Mouse (Mus musculus) intestine, postnatal 0 days (tissue): ENCODE results near the gene Stx1b. TPM values are rescaled to one million over a fixed set of nuclear protein-coding genes. Genes with fewer than 3 reads are reported as not detected.
A peak's percentile ranks its signal among the peaks of the same experiment; 100 is the strongest.

Experiments used
- ATAC-seq: fragments of 200-750 bp; cut with Nextera tagmentation; 2 replicates; pipeline ENCODE4 v1.8.0; 2017; ENCODE audit warnings: mild to moderate bottlenecking, moderate TSS enrichment, moderate library complexity
- H3K27ac ChIP-seq: fragments of 300-500 bp; sonication (generic); 2 replicates; pipeline ENCODE4 v1.5.1; 2014; ENCODE audit warnings: mild to moderate bottlenecking, low read depth, low read length, moderate library complexity
- H3K27me3 ChIP-seq: fragments of 300-500 bp; sonication (generic); replicated peaks from 2 replicates; pipeline ENCODE4 v1.6.1; 2014; ENCODE audit warnings: low read length, mixed read lengths; ENCODE audit not compliant: control insufficient read depth, insufficient read depth
- H3K36me3 ChIP-seq: fragments of 300-500 bp; sonication (generic); 2 replicates; pipeline ENCODE4 v1.6.1; 2014; ENCODE audit warnings: mild to moderate bottlenecking, moderate library complexity; ENCODE audit not compliant: control insufficient read depth, insufficient read depth
- H3K4me1 ChIP-seq: fragments of 300-500 bp; sonication (generic); replicated peaks from 2 replicates; pipeline ENCODE4 v1.6.1; 2014; ENCODE audit warnings: antibody characterized with exemption, low read length, mixed read lengths; ENCODE audit not compliant: control insufficient read depth, insufficient read depth
- H3K4me2 ChIP-seq: fragments of 300-500 bp; sonication (generic); replicated peaks from 2 replicates; pipeline ENCODE4 v1.6.1; 2014; ENCODE audit warnings: low read depth, mild to moderate bottlenecking, moderate library complexity
- H3K4me3 ChIP-seq: fragments of 300-500 bp; sonication (generic); 2 replicates; pipeline ENCODE4 v1.5.1; 2014; ENCODE audit warnings: low read depth, low read length
- H3K9ac ChIP-seq: fragments of 300-500 bp; sonication (generic); 2 replicates; pipeline ENCODE4 v1.6.1; 2014; ENCODE audit warnings: mild to moderate bottlenecking, low read depth, low read length
- H3K9me3 ChIP-seq: fragments of 300-500 bp; sonication (generic); 2 replicates; pipeline ENCODE4 v1.6.1; 2016; ENCODE audit warnings: mixed run types; ENCODE audit not compliant: control insufficient read depth
- CTCF ChIP-seq: sonication (generic); IDR thresholded peaks from 2 replicates; pipeline ENCODE4 v1.5.1; 2016; ENCODE audit warnings: low read depth, mild to moderate bottlenecking, control low read depth, antibody characterized with exemption, moderate library complexity
- WGBS: fragments of 180-500 bp; shearing (Covaris S2); extraction: QIAGEN DNeasy Blood & Tissue Kit; methylation state at CpG from one replicate; pipeline ENCODE4 v1.1.7; 2014; 5-methylcytosine and 5-hydroxymethylcytosine counted together
- polyA plus RNA-seq: library from polyadenylated mRNA; unstranded; fragments of >200 nt; fragmentation: Nextera tagmentation; extraction: Ambion mirVana; gene quantifications from 2 replicates; pipeline ENCODE4 v1.2.1, GENCODE M21; 2015

Stx1b gene
- polyA plus RNA-seq, 1 experiment from 2014 or later = 0.74 TPM

DNA sequence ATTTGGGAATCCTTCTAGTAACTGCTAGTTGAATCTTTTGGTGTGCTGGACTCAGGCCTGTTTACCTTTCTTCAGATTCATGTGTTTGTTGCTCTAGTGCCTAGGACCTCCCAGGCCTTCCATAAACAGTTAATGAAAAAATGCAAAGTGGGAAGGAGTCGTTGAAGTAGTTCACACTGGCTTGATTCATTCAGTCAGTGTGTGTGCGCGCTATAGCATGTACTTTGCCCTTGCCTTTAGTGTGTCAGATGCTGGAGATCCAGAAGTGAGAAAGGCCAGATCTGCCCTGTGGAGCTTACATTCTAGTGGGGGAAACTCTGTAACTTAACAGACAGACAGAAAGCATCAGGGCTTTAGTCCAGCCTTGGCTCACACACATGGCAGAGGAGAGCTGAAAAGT, 63.9 kb downstream of the Stx1b start:
- no peaks in the 10 kb centered on the region for H3K27me3 ChIP-seq
- H3K36me3 ChIP-seq = peaks cover 48% of the 10 kb centered on the region
- H3K27ac ChIP-seq = peak overlapping the region; percentile 3; the same call in 1 of the 2 replicates
- H3K4me1 ChIP-seq = no peaks in the 10 kb centered on the region
- no peak for TF ChIP-seq CTCF
- peak; percentile 22; the same call in 1 of the 2 replicates for ATAC-seq
- no peak overlapping the region for H3K4me2 ChIP-seq
- no peaks in the 10 kb centered on the region for H3K9me3 ChIP-seq
- WGBS = 34% methylated on average over 3 of the region's 3 CpGs
- H3K4me3 ChIP-seq = no peak overlapping the region
- no peak overlapping the region for H3K9ac ChIP-seq

DNA sequence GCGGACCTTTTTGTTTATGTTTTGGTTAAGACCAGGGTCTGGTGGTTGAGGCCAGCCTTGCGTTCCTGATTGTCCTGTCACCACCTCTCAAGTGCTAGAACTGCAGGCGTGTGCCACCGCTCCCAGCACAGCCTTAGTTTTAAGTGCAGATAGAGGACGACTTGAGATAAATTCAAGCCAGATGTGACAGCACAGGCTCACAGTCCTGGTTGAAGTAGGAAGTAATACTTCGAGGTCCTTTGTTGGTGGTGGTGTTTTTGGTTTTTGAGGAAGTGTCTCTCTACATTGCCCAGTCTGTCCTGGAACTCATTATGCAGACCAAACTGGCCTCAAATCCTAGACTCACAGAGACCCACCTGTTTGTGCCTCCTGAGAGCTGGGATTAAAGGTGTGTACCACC, 64.6 kb downstream of the Stx1b start:
- no peak for TF ChIP-seq CTCF
- H3K27me3 ChIP-seq = no peaks in the 10 kb centered on the region
- peaks cover 54% of the 10 kb centered on the region for H3K36me3 ChIP-seq
- H3K9ac ChIP-seq = no peak overlapping the region
- no peak overlapping the region for H3K27ac ChIP-seq
- H3K4me3 ChIP-seq = no peak overlapping the region
- H3K9me3 ChIP-seq = no peaks in the 10 kb centered on the region
- H3K4me1 ChIP-seq = no peaks in the 10 kb centered on the region
- no peak overlapping the region for H3K4me2 ChIP-seq
- ATAC-seq = no peak
- 59% methylated on average over 6 of the region's 6 CpGs for WGBS

Other genes with a start within 250 kb of the Stx1b start
- gene Ccdc189, start 236.0 kb downstream of the Stx1b start, polyA plus RNA-seq = 3.0 and 3.1 TPM in 2 replicates
- gene Rnf40, start 235.8 kb downstream of the Stx1b start, polyA plus RNA-seq = 16.7 and 20.6 TPM in 2 replicates
- 3.0 and 3.8 TPM in 2 replicates for gene Zfp629, start 208.8 kb downstream of the Stx1b start, polyA plus RNA-seq
- 26.6 and 27.7 TPM in 2 replicates for gene Bcl7c, start 115.6 kb downstream of the Stx1b start, polyA plus RNA-seq
- 4.1 TPM in 2 replicates for gene Ctf1, start 111.8 kb downstream of the Stx1b start, polyA plus RNA-seq
- not detected in 2 replicates for gene Ctf2, start 92.4 kb downstream of the Stx1b start, polyA plus RNA-seq
- gene Fbxl19, start 80.0 kb downstream of the Stx1b start, polyA plus RNA-seq = 2.1 and 2.2 TPM in 2 replicates
- 18.7 and 21.8 TPM in 2 replicates for gene Orai3, start 54.7 kb downstream of the Stx1b start, polyA plus RNA-seq
- 9.7 and 9.9 TPM in 2 replicates for gene Setd1a, start 47.9 kb downstream of the Stx1b start, polyA plus RNA-seq
- gene Gm49388, start 38.9 kb downstream of the Stx1b start, polyA plus RNA-seq = not detected in 2 replicates
- gene Hsd3b7, start 23.9 kb downstream of the Stx1b start, polyA plus RNA-seq = 35.2 and 37.3 TPM in 2 replicates
- gene Stx4a, start 255 bp downstream of the Stx1b start, polyA plus RNA-seq = 38.9 and 46.6 TPM in 2 replicates
- 4.5 and 5.4 TPM in 2 replicates for gene Zfp646, start 51.7 kb upstream of the Stx1b start, polyA plus RNA-seq
- 5.4 and 6.1 TPM in 2 replicates for gene Zfp668, start 52.3 kb upstream of the Stx1b start, polyA plus RNA-seq
- 2.4 and 2.9 TPM in 2 replicates for gene Prss53, start 66.4 kb upstream of the Stx1b start, polyA plus RNA-seq
- gene Gm21974, start 70.9 kb upstream of the Stx1b start, polyA plus RNA-seq = not detected in 2 replicates
- gene Vkorc1, start 71.1 kb upstream of the Stx1b start, polyA plus RNA-seq = 194 and 219 TPM in 2 replicates
- gene Bckdk, start 79.5 kb upstream of the Stx1b start, polyA plus RNA-seq = 94.0 and 94.2 TPM in 2 replicates
- gene Kat8, start 88.0 kb upstream of the Stx1b start, polyA plus RNA-seq = 17.4 and 18.0 TPM in 2 replicates
- 63.0 and 64.4 TPM in 2 replicates for gene Prss8, start 105.6 kb upstream of the Stx1b start, polyA plus RNA-seq
- 6.3 and 6.6 TPM in 2 replicates for gene Prss36, start 122.2 kb upstream of the Stx1b start, polyA plus RNA-seq
- gene Fus, start 142.9 kb upstream of the Stx1b start, polyA plus RNA-seq = 120 and 132 TPM in 2 replicates
- gene Pycard, start 169.3 kb upstream of the Stx1b start, polyA plus RNA-seq = 537 and 545 TPM in 2 replicates
- gene Trim72, start 179.4 kb upstream of the Stx1b start, polyA plus RNA-seq = 0.29 and 0.47 TPM in 2 replicates
- 0.70 and 0.88 TPM in 2 replicates for gene Itgam, start 238.1 kb upstream of the Stx1b start, polyA plus RNA-seq
- gene Gm49368, start 238.1 kb upstream of the Stx1b start, polyA plus RNA-seq = not detected in 2 replicates